Mouse (Mus musculus): ENCODE results near the gene Rasl11b.

Gene Rasl11b

GRCm38 (mm10) chr5:74194841-74195613 lies at the start of gene Rasl11b:
Gene Rasl11b, plus strand, starts transcription at chr5:74195286.
- peak; percentile 88 for DNase-seq (ENCODE audit: low spot score)

- no peak for DNase-seq (ENCODE audit: low spot score)
Measured at GRCm38 (mm10) chr5:74147631-74148030, 47.5 kb upstream of the Rasl11b start.

DNA sequence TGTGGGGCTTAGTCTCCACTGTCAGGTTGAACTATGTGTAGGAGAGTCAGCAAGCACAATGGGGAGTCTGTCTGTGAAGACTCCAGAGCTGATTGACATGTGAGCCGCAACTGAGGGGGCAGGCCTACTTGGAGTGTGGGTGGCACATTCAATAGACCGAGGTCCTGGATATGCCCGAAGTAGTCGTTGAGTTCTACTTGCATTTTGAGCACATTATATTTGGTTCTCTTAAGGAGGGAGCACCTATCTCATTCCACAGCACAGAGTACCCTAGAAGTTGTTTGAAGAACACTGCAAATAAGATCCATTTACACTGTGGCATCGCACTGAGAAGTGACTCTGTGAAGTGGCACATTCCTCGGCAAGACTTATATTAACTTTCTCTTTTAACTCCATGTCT lies 45.1 kb upstream of the Rasl11b start:
- no peak for DNase-seq (ENCODE audit: low spot score)

DNA sequence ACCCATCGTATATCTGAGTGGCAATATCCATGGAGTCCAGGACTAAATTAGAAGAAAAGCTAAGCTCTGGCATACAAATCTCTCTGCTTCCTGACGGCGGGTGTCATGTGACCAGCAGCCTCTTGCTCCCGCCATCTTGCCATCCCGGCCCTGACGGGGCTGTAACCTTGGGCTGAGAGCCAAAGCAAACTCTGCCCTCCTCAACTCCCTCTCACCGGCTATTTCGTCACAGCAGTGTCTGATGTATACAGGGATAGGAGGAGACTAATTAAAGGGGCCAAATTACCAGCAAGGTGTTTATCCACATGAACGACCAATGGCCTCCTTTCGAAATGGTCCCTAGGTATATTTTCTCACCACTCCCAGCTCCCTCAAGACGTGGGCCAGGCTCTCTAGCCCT lies 43.3 kb upstream of the Rasl11b start:
- DNase-seq (ENCODE audit: low spot score): no peak

DNA sequence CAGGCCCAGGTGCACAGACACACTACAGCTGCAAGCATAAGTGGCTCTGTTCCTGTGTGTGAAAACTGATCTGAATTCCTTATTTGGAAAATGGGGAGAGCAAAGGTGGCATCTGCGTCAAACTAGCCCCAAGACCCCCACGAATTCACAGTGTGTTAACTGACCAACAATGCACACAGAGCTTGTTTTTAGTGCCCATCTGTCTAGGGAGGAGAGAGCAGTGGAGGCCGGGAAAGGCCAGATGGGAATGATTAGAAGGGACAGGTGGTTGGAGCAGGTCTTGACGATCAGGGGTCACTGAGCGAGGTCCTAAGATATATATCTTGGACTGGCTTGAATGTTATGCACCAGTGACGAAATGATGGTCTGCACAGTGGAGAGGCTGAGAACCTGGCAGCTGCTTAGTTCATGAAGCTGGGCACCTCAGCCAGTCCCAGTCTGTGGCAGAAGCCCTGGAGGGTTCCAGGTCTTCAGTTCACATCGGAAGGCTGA lies 39.2 kb upstream of the Rasl11b start:
- no peak for DNase-seq (ENCODE audit: low spot score)

DNA sequence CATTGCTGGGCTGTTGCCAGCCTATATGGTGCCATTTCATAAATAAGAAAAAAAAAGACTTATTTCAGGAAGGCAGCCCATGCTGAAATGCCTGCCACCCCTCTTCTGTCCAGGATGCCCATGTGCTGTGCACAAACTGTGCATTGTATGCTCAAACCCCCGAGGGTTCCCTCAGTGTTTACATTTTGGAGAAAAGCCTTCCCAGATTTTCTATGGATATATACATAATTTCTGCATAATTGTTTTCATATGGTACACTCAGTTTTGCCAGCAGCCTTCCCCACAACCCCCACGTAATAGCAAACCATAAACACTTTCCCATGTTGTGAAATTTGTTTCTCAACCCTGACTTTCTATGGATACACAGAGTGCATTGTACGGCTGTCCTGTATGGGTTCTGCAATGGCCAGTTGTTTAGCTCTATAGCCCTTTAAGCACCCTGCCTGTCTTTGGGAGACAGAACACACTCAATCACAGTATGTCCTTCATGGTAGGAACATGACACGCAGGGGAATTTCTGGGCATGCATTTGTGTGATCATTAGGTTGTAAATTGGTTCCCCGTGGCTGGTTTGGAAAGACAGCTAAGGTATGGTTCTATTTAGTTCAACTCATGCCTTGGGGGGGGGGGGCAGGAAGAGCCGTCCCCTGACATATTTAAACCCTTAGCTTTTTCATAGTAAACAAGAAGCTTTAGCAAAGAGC lies 36.0 kb upstream of the Rasl11b start:
- DNase-seq (ENCODE audit: low spot score): no peak

DNA sequence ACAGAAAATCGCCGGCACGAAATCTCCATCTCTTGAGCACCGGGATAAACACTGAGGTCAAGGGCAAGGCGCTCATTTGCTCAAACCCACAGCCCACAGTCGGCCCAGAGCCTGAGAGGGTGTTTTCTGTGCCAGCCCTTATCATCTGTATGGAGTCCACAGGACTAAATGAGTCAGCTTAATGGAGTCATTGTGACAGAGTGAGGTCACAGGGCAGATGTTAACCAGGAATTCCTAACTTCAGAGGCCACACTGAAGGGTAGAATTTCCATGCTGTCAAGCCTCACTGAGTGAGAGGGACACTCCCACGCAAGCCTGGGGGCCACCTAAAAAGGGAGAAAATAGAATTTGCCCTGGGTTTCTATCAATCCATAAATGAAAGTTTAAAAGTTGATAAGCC lies 35.2 kb upstream of the Rasl11b start:
- peak; percentile 64 for DNase-seq (ENCODE audit: low spot score)

DNA sequence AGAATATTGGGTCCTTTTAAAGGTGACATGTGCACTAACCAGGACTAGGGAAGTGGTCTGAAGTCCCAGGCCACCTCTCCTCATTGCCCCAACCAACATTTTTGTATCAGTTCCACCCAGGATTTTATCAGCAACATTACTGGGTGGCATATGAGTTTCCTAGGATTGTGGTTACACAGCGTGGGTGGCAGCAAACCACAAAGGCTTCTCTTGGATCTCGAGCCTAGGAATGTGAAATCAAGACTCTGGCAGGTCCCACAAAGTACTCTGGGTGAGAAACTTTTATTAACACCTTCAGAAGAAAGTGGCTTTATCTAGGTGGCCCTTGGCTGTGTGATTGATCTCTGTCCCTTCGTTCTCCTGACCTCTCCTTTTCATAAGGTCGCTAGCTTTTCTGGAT lies 34.7 kb upstream of the Rasl11b start:
- DNase-seq (ENCODE audit: low spot score): no peak

DNA sequence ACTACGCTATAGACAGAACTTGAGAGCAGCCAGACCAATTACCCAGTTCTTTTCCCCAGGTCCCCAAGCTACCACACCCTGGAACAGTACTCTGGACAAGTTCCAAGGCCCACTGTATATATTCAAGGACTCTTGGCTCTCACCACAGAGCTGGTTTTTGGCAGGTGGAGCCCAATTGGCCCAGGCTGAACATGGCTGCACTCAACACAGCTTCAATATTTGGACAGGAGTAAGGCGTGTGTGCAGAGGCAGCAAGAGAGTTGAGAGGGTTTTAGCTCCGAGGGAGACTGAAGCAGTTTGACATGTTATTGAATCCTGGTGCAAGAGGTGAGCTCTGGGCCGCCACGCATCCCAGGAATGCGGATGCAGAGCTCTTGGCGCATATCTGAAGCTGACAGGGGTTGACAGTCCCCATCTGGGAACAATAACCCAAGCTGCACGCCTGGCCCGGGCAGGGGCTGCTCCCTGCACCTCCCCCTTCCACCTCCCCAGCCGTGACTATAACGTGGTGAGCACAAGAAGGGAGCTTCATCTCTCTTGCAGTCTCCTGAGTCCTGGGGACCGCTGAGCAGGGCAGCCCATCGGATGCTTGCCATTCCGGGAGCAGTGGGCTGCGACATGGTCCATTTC lies 33.7 kb upstream of the Rasl11b start:
- DNase-seq (ENCODE audit: low spot score): no peak

DNA sequence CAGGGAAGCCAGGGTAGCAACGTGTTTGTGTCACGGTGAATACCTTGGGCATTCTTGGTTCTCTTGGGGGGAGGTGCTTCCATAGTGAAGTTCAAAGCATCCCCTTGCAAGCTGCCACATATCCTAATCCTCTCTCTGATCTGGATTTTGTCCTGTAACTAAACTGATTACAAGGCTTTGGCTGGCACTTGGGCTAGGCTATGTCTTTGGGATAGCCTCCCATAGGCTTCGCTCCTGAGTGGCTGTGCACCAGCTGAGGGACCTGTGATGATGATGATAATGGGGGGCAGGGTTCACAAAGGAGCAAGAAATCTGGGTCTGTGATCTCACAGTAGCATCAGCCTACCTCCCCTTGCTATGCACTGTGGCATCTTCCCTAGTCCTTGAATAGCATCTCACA lies 33.1 kb upstream of the Rasl11b start:
- DNase-seq (ENCODE audit: low spot score): no peak

DNA sequence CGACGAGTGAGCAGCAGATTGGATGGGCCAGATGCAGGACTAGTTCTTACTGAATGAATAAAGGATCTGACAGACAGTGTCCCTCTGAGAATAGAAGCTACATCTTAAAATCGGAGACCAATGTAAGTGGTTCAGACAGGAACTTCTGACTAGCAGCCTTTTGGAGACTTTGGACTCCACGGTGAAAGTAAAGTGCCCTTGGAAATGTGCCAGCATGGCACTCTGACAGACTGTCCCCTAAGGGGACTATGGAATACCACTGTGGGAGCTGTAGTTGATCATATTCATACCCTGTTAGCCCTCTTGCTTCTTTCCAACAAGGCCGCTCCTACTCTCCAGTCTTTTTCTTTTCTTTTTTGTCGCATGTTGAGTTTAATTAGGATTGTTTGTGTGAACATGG lies 31.9 kb upstream of the Rasl11b start:
- DNase-seq (ENCODE audit: low spot score): no peak

- DNase-seq (ENCODE audit: low spot score): no peak
Measured at GRCm38 (mm10) chr5:74164547-74164946, 30.5 kb upstream of the Rasl11b start.

GRCm38 (mm10) chr5:74166642-74167041 lies 28.4 kb upstream of the Rasl11b start:
- no peak for DNase-seq (ENCODE audit: low spot score)

- DNase-seq (ENCODE audit: low spot score): no peak
Measured at GRCm38 (mm10) chr5:74168085-74168484, 27.0 kb upstream of the Rasl11b start.

GRCm38 (mm10) chr5:74171768-74172167 lies 23.3 kb upstream of the Rasl11b start:
- DNase-seq (ENCODE audit: low spot score): no peak

GRCm38 (mm10) chr5:74172208-74172607 lies 22.9 kb upstream of the Rasl11b start:
- no peak for DNase-seq (ENCODE audit: low spot score)

DNA sequence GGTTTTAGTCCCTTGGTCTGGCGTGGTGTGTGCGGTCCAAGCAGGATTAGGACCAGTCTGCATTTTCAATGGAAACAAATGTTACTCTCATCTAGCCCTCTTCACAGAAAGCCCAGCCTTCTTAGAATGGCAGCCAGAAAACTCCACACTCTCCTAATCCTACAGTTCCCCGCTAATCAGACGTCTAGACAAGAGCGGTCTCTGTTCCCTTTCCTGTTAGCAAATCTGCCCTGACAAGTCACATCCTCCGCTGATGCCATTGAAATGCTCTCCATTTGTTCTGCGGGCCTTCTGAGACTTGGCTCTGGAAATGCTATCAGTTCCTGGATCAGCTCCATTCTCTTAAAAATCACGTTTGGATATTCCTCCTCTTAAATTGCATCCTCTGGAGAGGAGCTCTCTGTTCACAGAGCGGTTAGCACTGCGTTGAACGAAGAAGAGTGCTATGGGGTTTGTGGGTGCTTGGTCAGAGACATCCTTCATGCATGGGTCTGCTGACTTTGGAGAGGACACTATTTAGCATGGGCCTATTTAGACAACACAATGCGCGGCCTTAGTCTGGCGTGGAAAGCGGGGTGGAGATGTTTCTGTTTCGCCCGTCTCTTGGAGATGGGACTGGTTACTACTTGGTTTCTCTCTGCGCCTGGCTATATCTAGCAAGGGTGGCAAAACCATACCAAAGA lies 21.8 kb upstream of the Rasl11b start:
- DNase-seq (ENCODE audit: low spot score): no peak

DNA sequence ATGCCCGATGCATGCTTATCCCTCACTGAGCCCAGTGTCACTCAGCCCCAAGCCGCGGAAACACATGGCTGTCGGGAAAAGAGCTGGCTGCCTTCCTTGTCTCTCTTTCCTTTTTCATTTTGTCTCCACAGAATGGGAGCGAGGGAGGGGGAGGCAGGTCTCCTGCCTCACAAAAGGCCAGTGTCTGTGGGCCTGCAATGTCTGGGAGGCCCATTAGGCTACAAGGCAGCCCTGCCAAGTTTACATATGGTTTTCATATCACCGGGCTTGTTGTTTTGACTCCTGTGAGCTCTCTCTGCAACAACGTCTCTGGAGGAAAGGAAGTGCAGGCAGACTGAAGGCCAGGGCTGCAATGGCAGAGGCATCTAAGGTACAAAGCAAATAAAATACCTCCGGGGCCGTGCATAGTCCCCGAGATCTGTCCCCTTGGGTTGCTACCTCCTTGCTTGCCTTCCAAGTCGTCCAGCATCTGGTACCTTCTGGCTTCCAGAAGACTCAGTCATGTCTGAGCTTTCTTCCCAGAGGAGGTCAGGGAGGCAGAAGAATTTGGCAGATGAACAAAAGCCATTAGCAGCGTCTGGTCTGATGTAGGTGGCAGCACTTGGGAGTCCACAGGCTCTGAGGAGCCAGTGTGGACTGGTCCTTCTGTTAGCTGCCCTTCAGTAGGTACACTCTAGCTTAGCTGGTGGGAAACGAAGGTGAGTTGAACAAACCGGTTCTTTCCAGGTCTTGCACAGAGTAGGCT lies 19.4 kb upstream of the Rasl11b start:
- peak; percentile 38 for DNase-seq (ENCODE audit: low spot score)

DNA sequence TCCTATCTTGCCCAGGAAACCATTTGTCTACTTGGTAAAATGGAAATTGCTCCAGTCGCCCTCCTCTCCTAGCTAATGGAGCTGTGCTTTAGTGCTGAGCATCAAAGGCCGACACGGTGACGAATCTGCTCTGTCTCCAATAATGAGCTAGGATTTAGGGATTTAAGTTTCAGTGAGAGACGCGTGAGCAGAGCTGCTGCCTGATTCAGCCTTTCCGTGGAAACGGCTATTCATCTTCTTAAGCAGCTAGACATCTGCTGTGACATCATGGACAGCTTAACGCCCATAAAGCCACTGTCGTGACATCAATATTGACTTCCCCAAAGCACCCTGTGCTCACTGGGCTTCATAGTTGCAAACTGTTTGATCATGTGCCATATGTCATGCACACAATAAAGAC lies 14.9 kb upstream of the Rasl11b start:
- no peak for DNase-seq (ENCODE audit: low spot score)

DNA sequence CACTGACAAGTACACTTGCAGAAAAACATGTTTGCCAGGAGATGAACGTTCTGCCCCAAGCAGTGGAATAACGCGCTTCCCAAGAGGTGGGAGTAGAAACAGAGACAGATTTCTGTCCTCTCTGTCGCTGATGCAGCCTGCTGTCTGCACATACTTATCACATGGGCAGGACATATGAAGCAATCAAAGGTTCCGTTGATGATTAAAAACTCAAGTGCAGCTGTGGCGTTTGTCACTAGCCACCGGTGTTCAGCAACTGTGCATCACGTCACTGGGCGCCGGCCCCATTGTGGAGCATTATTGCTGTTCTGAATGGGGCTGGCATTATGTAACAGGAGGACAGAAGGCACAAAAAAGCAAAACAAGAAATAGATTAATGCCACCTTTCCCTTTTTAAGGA lies 12.0 kb upstream of the Rasl11b start:
- DNase-seq (ENCODE audit: low spot score): no peak

DNA sequence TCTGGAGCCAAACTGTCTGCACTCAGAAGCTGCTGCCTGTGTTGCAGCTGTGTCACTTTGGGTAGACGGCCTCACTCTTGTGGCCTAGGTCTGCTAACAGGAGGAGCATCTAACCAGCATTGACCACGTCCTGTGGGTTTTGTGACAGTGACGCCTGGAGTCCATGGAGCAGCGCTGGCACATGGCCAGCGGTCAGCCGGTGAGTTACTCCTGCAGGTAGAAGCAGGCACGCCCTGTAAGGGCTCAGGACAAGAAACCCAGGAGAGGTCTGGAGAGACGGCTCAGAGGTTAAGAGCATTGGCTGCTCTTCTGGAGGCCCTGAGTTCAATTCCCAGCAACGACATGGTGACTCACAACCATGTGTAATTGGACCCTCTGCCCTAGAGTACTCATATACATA lies 10.5 kb upstream of the Rasl11b start:
- DNase-seq (ENCODE audit: low spot score): no peak

DNA sequence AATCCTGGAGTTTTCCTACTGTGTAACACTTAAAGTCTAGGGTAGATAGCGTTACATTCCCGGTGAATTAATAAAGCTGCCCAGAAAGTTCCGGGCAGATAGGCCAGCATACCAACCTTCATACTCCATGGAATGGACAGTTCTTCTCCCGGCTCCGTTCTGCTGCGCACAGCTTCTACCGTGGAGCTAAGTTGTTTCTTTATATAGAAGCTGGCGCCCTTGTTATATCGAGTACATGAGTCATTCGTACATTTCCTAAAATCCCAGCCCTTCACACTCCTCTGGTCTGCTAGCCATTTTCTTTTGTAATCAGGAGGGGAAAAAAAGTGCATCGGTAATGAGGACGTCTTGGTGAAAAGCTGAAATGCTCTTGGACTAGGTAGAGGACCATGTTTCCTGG lies 7.0 kb upstream of the Rasl11b start:
- DNase-seq (ENCODE audit: low spot score): no peak
